Mouse (Mus musculus): ENCODE measurements around the gene Ank2.

DNA sequence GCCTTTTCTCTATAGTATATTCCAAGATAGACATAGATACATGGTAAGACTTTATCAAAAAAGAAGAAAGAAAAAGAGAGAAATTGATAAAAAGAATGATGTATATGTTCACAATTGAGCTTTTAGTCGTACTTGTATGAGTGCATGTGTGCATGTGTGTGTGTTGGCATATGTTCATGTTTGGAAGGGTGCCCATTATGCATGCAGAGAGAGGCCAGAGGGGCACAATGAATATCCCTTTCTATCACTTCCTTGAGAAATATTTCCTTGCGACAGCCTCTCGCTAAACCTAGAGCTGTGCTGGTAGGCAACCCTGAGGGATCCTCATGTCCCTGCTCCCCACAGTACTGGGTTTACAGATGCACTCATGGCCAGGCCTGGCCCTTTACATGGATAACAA lies 341.4 kb downstream of the Ank2 start:
- no peak for TF ChIP-seq CTCF (IDR thresholded peaks at IDR 0.05; ENCODE audit: insufficient read depth, low read length)
- no peak for TF ChIP-seq POLR2A (IDR thresholded peaks at IDR 0.05; ENCODE audit: borderline replicate concordance, extremely low read depth, low read depth, low read length)
